Mouse (Mus musculus): ENCODE measurements around the gene Htr5b. TPM values are rescaled to one million over a fixed set of nuclear protein-coding genes. Genes with fewer than 3 reads are reported as not detected.

Gene Htr5b
- 1.7 and 2.1 TPM in 2 replicates for polyA plus RNA-seq (2015; fragmentation: Nextera tagmentation; extraction: Ambion mirVana)

- peaks cover 17% of the 10 kb centered on the region for H3K4me1 ChIP-seq (replicated peaks)
- WGBS: 3% methylated on average over 11 of the region's 11 CpGs
- H3K4me2 ChIP-seq: peak within 1 kb of the TSS; percentile 83
- no peaks in the 10 kb centered on the region for H3K36me3 ChIP-seq
- peak within 1 kb of the TSS; percentile 40 for H3K4me3 ChIP-seq
- no peak within 1 kb of the TSS; the same call in 1 of the 2 replicates for H3K9ac ChIP-seq
- H3K27me3 ChIP-seq: peaks cover 33% of the 10 kb centered on the region
- H3K27ac ChIP-seq (replicated peaks): no peak within 1 kb of the TSS
- H3K9me3 ChIP-seq: no peaks in the 10 kb centered on the region
- ATAC-seq (ENCODE audit: low FRiP score, low read depth): peak; percentile 92
Measured at GRCm38 (mm10) chr1:121528399-121528720, at the start of gene Htr5b. Gene Htr5b, minus strand, starts transcription at chr1:121528465.

- Histone ChIP-seq H3K27ac (replicated peaks) (no peak overlapping the region), H3K27me3 (no peaks in the 10 kb centered on the region), H3K4me1 (replicated peaks) (no peaks in the 10 kb centered on the region), H3K4me3 (no peak overlapping the region), H3K4me2 (no peak overlapping the region), H3K9ac (no peak overlapping the region), H3K36me3 (no peaks in the 10 kb centered on the region), H3K9me3 (no peaks in the 10 kb centered on the region)
- ATAC-seq (ENCODE audit: low FRiP score, low read depth): no peak
- 16% methylated on average over 1 of the region's 1 CpGs for WGBS
Measured at GRCm38 (mm10) chr1:121577491-121577890, 49.2 kb upstream of the Htr5b start.

GRCm38 (mm10) chr1:121570522-121570921, 42.3 kb upstream of the Htr5b start:
- H3K9me3 ChIP-seq: no peaks in the 10 kb centered on the region
- peaks cover under 1% of the 10 kb centered on the region; the same call in 1 of the 2 replicates for H3K36me3 ChIP-seq
- peaks cover 11% of the 10 kb centered on the region for H3K4me1 ChIP-seq (replicated peaks)
- WGBS: 84% methylated on average over 7 of the region's 7 CpGs
- no peak overlapping the region for H3K4me2 ChIP-seq
- ATAC-seq (ENCODE audit: low FRiP score, low read depth): no peak
- no peaks in the 10 kb centered on the region for H3K27me3 ChIP-seq
- H3K9ac ChIP-seq: no peak overlapping the region
- H3K4me3 ChIP-seq: no peak overlapping the region
- H3K27ac ChIP-seq (replicated peaks): no peak overlapping the region

GRCm38 (mm10) chr1:121567521-121568489, 39.5 kb upstream of the Htr5b start, which contains the start of gene Ddx18:
Gene Ddx18, minus strand, starts transcription at chr1:121567989.
- Histone ChIP-seq H3K27ac (replicated peaks) (peak within 1 kb of the TSS; percentile 80), H3K9ac (peak within 1 kb of the TSS; percentile 55), H3K4me2 (peak within 1 kb of the TSS; percentile 81), H3K4me1 (replicated peaks) (peaks cover 11% of the 10 kb centered on the region), H3K4me3 (peak within 1 kb of the TSS; percentile 93), H3K27me3 (no peaks in the 10 kb centered on the region), H3K36me3 (peaks cover 26% of the 10 kb centered on the region), H3K9me3 (no peaks in the 10 kb centered on the region)
- 6% methylated on average over 53 of the region's 53 CpGs for WGBS
- peak; percentile 99 for ATAC-seq (ENCODE audit: low FRiP score, low read depth)

- H3K4me3 ChIP-seq: no peak overlapping the region
- ATAC-seq (ENCODE audit: low FRiP score, low read depth): no peak
- no peaks in the 10 kb centered on the region for H3K9me3 ChIP-seq
- H3K27ac ChIP-seq (replicated peaks): no peak overlapping the region
- 96% methylated on average over 5 of the region's 5 CpGs for WGBS
- no peak overlapping the region for H3K9ac ChIP-seq
- no peaks in the 10 kb centered on the region for H3K4me1 ChIP-seq (replicated peaks)
- peaks cover 91% of the 10 kb centered on the region for H3K36me3 ChIP-seq
- H3K4me2 ChIP-seq: no peak overlapping the region
- H3K27me3 ChIP-seq: no peaks in the 10 kb centered on the region
Measured at GRCm38 (mm10) chr1:121557861-121558260, 29.6 kb upstream of the Htr5b start.

- no peaks in the 10 kb centered on the region for H3K9me3 ChIP-seq
Measured at GRCm38 (mm10) chr1:121551457-121551835, 23.2 kb upstream of the Htr5b start.

GRCm38 (mm10) chr1:121550801-121551456, 22.7 kb upstream of the Htr5b start:
- no peak for ATAC-seq (ENCODE audit: low FRiP score, low read depth)
- 86% methylated on average over 16 of the region's 16 CpGs for WGBS
- Histone ChIP-seq H3K4me3 (no peak overlapping the region), H3K4me1 (replicated peaks) (no peaks in the 10 kb centered on the region), H3K27ac (replicated peaks) (no peak overlapping the region), H3K9ac (no peak overlapping the region), H3K4me2 (no peak overlapping the region), H3K9me3 (no peaks in the 10 kb centered on the region), H3K27me3 (no peaks in the 10 kb centered on the region), H3K36me3 (peaks cover 40% of the 10 kb centered on the region)

More at GRCm38 (mm10) chr1:121551457-121551835, 23.2 kb upstream of the Htr5b start:
- Histone ChIP-seq H3K4me2 (no peak overlapping the region), H3K9ac (no peak overlapping the region), H3K4me1 (replicated peaks) (no peaks in the 10 kb centered on the region), H3K27me3 (no peaks in the 10 kb centered on the region), H3K4me3 (no peak overlapping the region), H3K36me3 (peaks cover 45% of the 10 kb centered on the region), H3K27ac (replicated peaks) (no peak overlapping the region)
- WGBS: 64% methylated on average over 7 of the region's 7 CpGs
- peak; percentile 27; the same call in 1 of the 2 replicates for ATAC-seq (ENCODE audit: low FRiP score, low read depth)

GRCm38 (mm10) chr1:121549456-121549855, 21.2 kb upstream of the Htr5b start:
- 70% methylated on average over 4 of the region's 4 CpGs for WGBS
- Histone ChIP-seq H3K36me3 (peaks cover 25% of the 10 kb centered on the region), H3K4me1 (replicated peaks) (no peaks in the 10 kb centered on the region), H3K9ac (no peak overlapping the region), H3K4me3 (no peak overlapping the region), H3K9me3 (no peaks in the 10 kb centered on the region), H3K4me2 (no peak overlapping the region), H3K27ac (replicated peaks) (no peak overlapping the region), H3K27me3 (no peaks in the 10 kb centered on the region)
- no peak for ATAC-seq (ENCODE audit: low FRiP score, low read depth)

- Histone ChIP-seq H3K27me3 (no peaks in the 10 kb centered on the region), H3K9me3 (no peaks in the 10 kb centered on the region), H3K4me2 (no peak overlapping the region), H3K4me1 (replicated peaks) (no peaks in the 10 kb centered on the region), H3K36me3 (peaks cover 20% of the 10 kb centered on the region; the same call in 1 of the 2 replicates), H3K4me3 (no peak overlapping the region), H3K9ac (no peak overlapping the region), H3K27ac (replicated peaks) (no peak overlapping the region)
- ATAC-seq (ENCODE audit: low FRiP score, low read depth): no peak
- 93% methylated on average over 4 of the region's 4 CpGs for WGBS
Measured at GRCm38 (mm10) chr1:121548667-121549066, 20.4 kb upstream of the Htr5b start.

GRCm38 (mm10) chr1:121546844-121547243, 18.6 kb upstream of the Htr5b start:
- WGBS: 79% methylated on average over 2 of the region's 2 CpGs
- H3K36me3 ChIP-seq: 0 out of 2 replicates have a peak, but pooled peaks cover 7% of the 10 kb centered on the region
- H3K4me3 ChIP-seq: no peak overlapping the region
- no peak overlapping the region for H3K27ac ChIP-seq (replicated peaks)
- H3K4me1 ChIP-seq (replicated peaks): no peaks in the 10 kb centered on the region
- ATAC-seq (ENCODE audit: low FRiP score, low read depth): no peak
- H3K9ac ChIP-seq: no peak overlapping the region
- no peaks in the 10 kb centered on the region for H3K27me3 ChIP-seq
- no peak overlapping the region for H3K4me2 ChIP-seq
- no peaks in the 10 kb centered on the region for H3K9me3 ChIP-seq

- Histone ChIP-seq H3K4me3 (no peak overlapping the region), H3K4me1 (replicated peaks) (no peaks in the 10 kb centered on the region), H3K27ac (replicated peaks) (no peak overlapping the region), H3K36me3 (no peaks in the 10 kb centered on the region), H3K9me3 (no peaks in the 10 kb centered on the region), H3K9ac (no peak overlapping the region), H3K27me3 (no peaks in the 10 kb centered on the region), H3K4me2 (no peak overlapping the region)
- ATAC-seq (ENCODE audit: low FRiP score, low read depth): no peak
- 76% methylated on average over 8 of the region's 8 CpGs for whole genome bisulfite sequencing
Measured at GRCm38 (mm10) chr1:121540361-121540760, 12.1 kb upstream of the Htr5b start.

GRCm38 (mm10) chr1:121531439-121531838, 3.2 kb upstream of the Htr5b start:
- Histone ChIP-seq H3K4me1 (replicated peaks) (peaks cover 17% of the 10 kb centered on the region), H3K9me3 (no peaks in the 10 kb centered on the region), H3K27me3 (peaks cover 26% of the 10 kb centered on the region), H3K4me2 (no peak overlapping the region), H3K4me3 (no peak overlapping the region), H3K9ac (no peak overlapping the region), H3K36me3 (no peaks in the 10 kb centered on the region), H3K27ac (replicated peaks) (no peak overlapping the region)
- no peak for ATAC-seq (ENCODE audit: low FRiP score, low read depth)
- WGBS: 75% methylated on average over 7 of the region's 7 CpGs
